Mouse (Mus musculus): ENCODE results near the gene Col25a1. TPM values are rescaled to one million over a fixed set of nuclear protein-coding genes. Genes with fewer than 3 reads are reported as not detected.

The Col25a1 gene
- polyA plus RNA-seq, 1 experiment, result 2.8 TPM

GRCm38 (mm10) chr3:130181591-130181980 is 50.3 kb downstream of the Col25a1 start:
- peak overlapping the region; percentile 75 for H3K4me2 ChIP-seq (ENCODE audit: low read depth)
- no peaks in the 10 kb centered on the region for H3K79me2 ChIP-seq (ENCODE audit: control insufficient read depth, insufficient read depth)
- peak overlapping the region; percentile 32 for H3K4me3 ChIP-seq
- TF ChIP-seq POLR2AphosphoS2 (IDR thresholded peaks at IDR 0.05; ENCODE audit: insufficient read length, low read depth) (no peak), CEBPB (IDR thresholded peaks at IDR 0.05; ENCODE audit: insufficient read depth, poor library complexity, severe bottlenecking) (no peak), POLR2A (IDR thresholded peaks at IDR 0.05; ENCODE audit: insufficient read length, low read depth) (no peak), MYOD1 (IDR thresholded peaks at IDR 0.05; ENCODE audit: control insufficient read depth in 1 of 3, insufficient read length in 2 of 3, low read depth in 2 of 3) (no peak), E2F4 (IDR thresholded peaks at IDR 0.05; ENCODE audit: insufficient read depth) (no peak), USF1 (IDR thresholded peaks at IDR 0.05; ENCODE audit: low read depth) (no peak), SRF (IDR thresholded peaks at IDR 0.05; ENCODE audit: control insufficient read depth, insufficient read length, low read depth) (no peak), TCF12 (IDR thresholded peaks at IDR 0.05; ENCODE audit: insufficient read depth, poor library complexity, severe bottlenecking) (no peak), MAX (IDR thresholded peaks at IDR 0.05; ENCODE audit: low read depth) (no peak), TCF3 (IDR thresholded peaks at IDR 0.05; ENCODE audit: insufficient read length, low read depth) (no peak), MYOG (IDR thresholded peaks at IDR 0.05; ENCODE audit: control insufficient read depth in 1 of 3, insufficient read depth in 1 of 3, insufficient read length in 2 of 3, low read depth in 2 of 3) (no peak), REST (IDR thresholded peaks at IDR 0.05; ENCODE audit: insufficient read depth, insufficient read length) (no peak)
- H3K27me3 ChIP-seq (ENCODE audit: control insufficient read depth, insufficient read depth, insufficient read length), result no peaks in the 10 kb centered on the region
- no peaks in the 10 kb centered on the region for H3K36me3 ChIP-seq (ENCODE audit: control insufficient read depth, insufficient read depth)
- no peak overlapping the region for H3ac ChIP-seq (ENCODE audit: control insufficient read depth, insufficient read length)

DNA sequence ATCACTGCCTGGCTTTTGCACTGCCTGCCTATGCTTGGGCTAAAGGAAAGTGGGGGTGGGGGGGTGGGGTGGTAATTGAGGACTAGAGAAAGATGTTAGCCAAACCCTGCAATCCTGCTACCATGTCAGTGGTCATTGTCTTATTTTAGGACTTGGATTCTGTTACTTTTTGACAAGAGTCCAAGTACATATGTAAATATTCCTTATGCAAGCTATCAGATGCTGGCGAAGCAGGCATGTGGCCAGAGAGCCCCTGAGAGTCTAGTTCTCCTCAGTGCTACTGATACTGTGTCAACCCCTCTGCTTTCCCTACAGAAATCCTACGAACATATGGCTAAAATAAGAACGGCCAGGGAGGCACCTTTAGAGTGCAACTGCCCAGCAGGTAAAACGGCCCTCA is 51.1 kb downstream of the Col25a1 start:
- no peak overlapping the region for H3ac ChIP-seq (ENCODE audit: control insufficient read depth, insufficient read length)
- peak overlapping the region; percentile 32 for H3K4me3 ChIP-seq
- H3K4me2 ChIP-seq (ENCODE audit: low read depth), result peak overlapping the region; percentile 75
- TF ChIP-seq TCF12 (IDR thresholded peaks at IDR 0.05; ENCODE audit: insufficient read depth, poor library complexity, severe bottlenecking) (no peak), MYOG (IDR thresholded peaks at IDR 0.05; ENCODE audit: control insufficient read depth in 1 of 3, insufficient read depth in 1 of 3, insufficient read length in 2 of 3, low read depth in 2 of 3) (no peak), E2F4 (IDR thresholded peaks at IDR 0.05; ENCODE audit: insufficient read depth) (no peak), POLR2AphosphoS2 (IDR thresholded peaks at IDR 0.05; ENCODE audit: insufficient read length, low read depth) (no peak), MAX (IDR thresholded peaks at IDR 0.05; ENCODE audit: low read depth) (no peak), USF1 (IDR thresholded peaks at IDR 0.05; ENCODE audit: low read depth) (no peak), TCF3 (IDR thresholded peaks at IDR 0.05; ENCODE audit: insufficient read length, low read depth) (no peak), POLR2A (IDR thresholded peaks at IDR 0.05; ENCODE audit: insufficient read length, low read depth) (no peak)
- H3K79me2 ChIP-seq (ENCODE audit: control insufficient read depth, insufficient read depth), result no peaks in the 10 kb centered on the region
- H3K27me3 ChIP-seq (ENCODE audit: control insufficient read depth, insufficient read depth, insufficient read length), result no peaks in the 10 kb centered on the region
- H3K36me3 ChIP-seq (ENCODE audit: control insufficient read depth, insufficient read depth), result no peaks in the 10 kb centered on the region

DNA sequence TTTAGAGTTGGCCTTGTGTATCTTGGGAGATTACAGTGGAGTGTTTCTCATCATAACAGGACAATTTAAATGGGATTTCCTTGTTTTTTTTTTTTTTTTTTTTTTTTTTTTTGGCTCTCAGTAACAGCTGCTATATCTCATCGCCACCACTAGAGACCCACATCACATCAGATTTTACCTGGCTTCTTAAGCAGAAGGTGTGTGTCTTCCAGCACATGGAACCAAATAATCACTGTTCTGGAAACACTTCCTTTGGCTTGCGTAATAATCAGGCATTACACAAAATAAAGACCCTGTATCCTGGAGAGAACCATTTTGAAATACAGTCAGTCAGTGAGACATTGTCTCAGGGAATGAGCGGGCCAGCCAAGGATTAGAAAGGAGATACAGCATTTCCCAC is 53.8 kb downstream of the Col25a1 start:
- Histone ChIP-seq H3K79me2 (ENCODE audit: control insufficient read depth, insufficient read depth) (no peaks in the 10 kb centered on the region), H3K4me3 (no peak overlapping the region), H3K27me3 (ENCODE audit: control insufficient read depth, insufficient read depth, insufficient read length) (no peaks in the 10 kb centered on the region), H3K36me3 (ENCODE audit: control insufficient read depth, insufficient read depth) (no peaks in the 10 kb centered on the region), H3K4me2 (ENCODE audit: low read depth) (no peak overlapping the region), H3ac (ENCODE audit: control insufficient read depth, insufficient read length) (no peak overlapping the region)
- TF ChIP-seq E2F4 (IDR thresholded peaks at IDR 0.05; ENCODE audit: insufficient read depth) (no peak), SRF (IDR thresholded peaks at IDR 0.05; ENCODE audit: control insufficient read depth, insufficient read length, low read depth) (no peak)

DNA sequence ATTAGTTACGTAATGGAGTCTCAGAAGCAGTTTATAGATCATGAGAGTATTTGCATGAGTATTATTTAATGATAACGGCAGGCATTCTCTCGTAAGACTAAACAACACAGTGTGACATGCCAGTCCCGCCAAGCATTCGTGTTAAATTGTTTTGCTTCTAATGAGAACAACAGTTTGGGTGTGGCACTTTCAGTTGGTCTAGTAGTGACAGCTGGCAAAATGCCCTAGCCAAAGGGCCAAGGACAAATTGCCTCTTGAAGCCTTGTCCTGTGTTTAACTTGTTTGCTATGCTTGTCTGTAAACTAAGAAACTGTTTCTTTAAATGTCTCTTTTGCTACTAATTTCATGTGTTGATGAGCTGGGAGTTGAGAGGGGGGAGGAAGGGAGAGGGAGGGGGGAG is 56.3 kb downstream of the Col25a1 start:
- H3K79me2 ChIP-seq (ENCODE audit: control insufficient read depth, insufficient read depth), result no peaks in the 10 kb centered on the region
- H3K4me3 ChIP-seq, result no peak overlapping the region
- H3K36me3 ChIP-seq (ENCODE audit: control insufficient read depth, insufficient read depth), result no peaks in the 10 kb centered on the region
- TF ChIP-seq SRF (IDR thresholded peaks at IDR 0.05; ENCODE audit: control insufficient read depth, insufficient read length, low read depth) (no peak), TCF12 (IDR thresholded peaks at IDR 0.05; ENCODE audit: insufficient read depth, poor library complexity, severe bottlenecking) (no peak), POLR2A (IDR thresholded peaks at IDR 0.05; ENCODE audit: insufficient read length, low read depth) (no peak), CEBPB (IDR thresholded peaks at IDR 0.05; ENCODE audit: insufficient read depth, poor library complexity, severe bottlenecking) (no peak), MYOG (IDR thresholded peaks at IDR 0.05; ENCODE audit: control insufficient read depth in 1 of 3, insufficient read depth in 1 of 3, insufficient read length in 2 of 3, low read depth in 2 of 3) (no peak), MYOD1 (IDR thresholded peaks at IDR 0.05; ENCODE audit: control insufficient read depth in 1 of 3, insufficient read length in 2 of 3, low read depth in 2 of 3) (no peak), USF1 (IDR thresholded peaks at IDR 0.05; ENCODE audit: low read depth) (no peak)
- H3ac ChIP-seq (ENCODE audit: control insufficient read depth, insufficient read length), result no peak overlapping the region
- H3K4me2 ChIP-seq (ENCODE audit: low read depth), result no peak overlapping the region
- H3K27me3 ChIP-seq (ENCODE audit: control insufficient read depth, insufficient read depth, insufficient read length), result no peaks in the 10 kb centered on the region

GRCm38 (mm10) chr3:130193450-130193849 is 62.1 kb downstream of the Col25a1 start:
- H3K36me3 ChIP-seq (ENCODE audit: control insufficient read depth, insufficient read depth), result no peaks in the 10 kb centered on the region
- H3K27me3 ChIP-seq (ENCODE audit: control insufficient read depth, insufficient read depth, insufficient read length), result no peaks in the 10 kb centered on the region
- H3K4me2 ChIP-seq (ENCODE audit: low read depth), result no peak overlapping the region
- H3ac ChIP-seq (ENCODE audit: control insufficient read depth, insufficient read length), result no peak overlapping the region
- no peak overlapping the region for H3K4me3 ChIP-seq
- TF ChIP-seq CEBPB (IDR thresholded peaks at IDR 0.05; ENCODE audit: insufficient read depth, poor library complexity, severe bottlenecking) (no peak), E2F4 (IDR thresholded peaks at IDR 0.05; ENCODE audit: insufficient read depth) (no peak), MYOD1 (IDR thresholded peaks at IDR 0.05; ENCODE audit: control insufficient read depth in 1 of 3, insufficient read length in 2 of 3, low read depth in 2 of 3) (no peak), POLR2AphosphoS2 (IDR thresholded peaks at IDR 0.05; ENCODE audit: insufficient read length, low read depth) (no peak), TCF12 (IDR thresholded peaks at IDR 0.05; ENCODE audit: insufficient read depth, poor library complexity, severe bottlenecking) (no peak)
- no peaks in the 10 kb centered on the region for H3K79me2 ChIP-seq (ENCODE audit: control insufficient read depth, insufficient read depth)
